Mouse (Mus musculus): Measurements from ENCODE around the gene Btbd11. TPM values are rescaled to one million over a fixed set of nuclear protein-coding genes. Genes with fewer than 3 reads are reported as not detected.

The Btbd11 gene
- polyA plus RNA-seq, 1 experiment = 22.3 TPM

DNA sequence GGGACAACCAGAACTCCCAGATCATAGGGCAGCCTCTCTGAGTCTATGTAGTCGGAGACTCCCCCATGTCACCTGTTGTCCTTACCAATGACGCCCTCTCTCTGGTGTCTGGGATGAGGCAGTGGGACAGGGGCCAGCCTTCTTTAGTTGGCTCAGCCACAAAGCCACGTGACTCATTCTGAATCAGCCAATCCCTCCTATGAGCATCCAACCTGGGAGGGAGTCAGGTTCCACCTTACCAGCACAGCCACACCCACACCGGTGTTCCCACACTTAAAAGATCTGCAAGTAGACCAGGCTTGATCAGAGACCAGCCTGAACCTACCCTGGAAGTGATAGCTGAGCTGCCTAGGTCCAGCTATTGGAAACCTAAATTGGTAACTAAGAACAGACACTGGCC, 141.1 kb downstream of the Btbd11 start:
- TF ChIP-seq POLR2A (IDR thresholded peaks at IDR 0.05; ENCODE audit: extremely low read depth, insufficient read depth, low read length) (no peak), CTCF (IDR thresholded peaks at IDR 0.05; ENCODE audit: extremely low read depth, insufficient read depth, low read length) (no peak)
- Histone ChIP-seq H3K27ac (ENCODE audit: insufficient read depth, low read length) (no peak overlapping the region), H3K4me3 (ENCODE audit: insufficient read depth, low read length) (no peak overlapping the region), H3K4me1 (ENCODE audit: control insufficient read depth, insufficient read depth, low read length) (no peaks in the 10 kb centered on the region)

DNA sequence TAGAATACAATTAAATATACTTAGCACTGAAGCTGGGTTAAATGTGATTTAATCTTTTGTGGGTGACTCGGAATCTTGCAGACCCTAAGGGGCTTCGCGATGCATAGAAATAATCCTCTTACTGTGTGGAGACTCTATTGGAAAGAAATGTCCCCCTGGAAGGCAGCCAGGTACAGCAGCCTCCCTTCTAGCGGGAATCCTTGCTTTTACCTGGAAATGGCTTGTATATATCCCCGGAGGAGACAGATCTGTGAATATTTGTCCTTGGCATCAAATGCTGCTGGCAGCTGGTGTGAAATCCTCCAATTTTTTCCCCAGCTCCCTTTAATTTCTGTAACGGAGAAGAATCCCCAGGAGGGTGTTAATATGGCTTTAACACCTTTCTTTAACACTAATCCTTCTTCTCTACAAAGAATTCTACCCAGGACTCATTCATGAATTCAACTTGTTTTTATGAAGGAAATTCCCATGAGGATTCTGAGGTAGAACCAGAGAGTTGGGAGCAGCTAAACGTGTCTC, 146.6 kb downstream of the Btbd11 start:
- H3K27ac ChIP-seq (ENCODE audit: insufficient read depth, low read length) = no peak overlapping the region
- H3K4me3 ChIP-seq (ENCODE audit: insufficient read depth, low read length) = no peak overlapping the region
- no peak for TF ChIP-seq POLR2A (IDR thresholded peaks at IDR 0.05; ENCODE audit: extremely low read depth, insufficient read depth, low read length)
- no peak for TF ChIP-seq CTCF (IDR thresholded peaks at IDR 0.05; ENCODE audit: extremely low read depth, insufficient read depth, low read length)
- H3K4me1 ChIP-seq (ENCODE audit: control insufficient read depth, insufficient read depth, low read length) = no peaks in the 10 kb centered on the region

DNA sequence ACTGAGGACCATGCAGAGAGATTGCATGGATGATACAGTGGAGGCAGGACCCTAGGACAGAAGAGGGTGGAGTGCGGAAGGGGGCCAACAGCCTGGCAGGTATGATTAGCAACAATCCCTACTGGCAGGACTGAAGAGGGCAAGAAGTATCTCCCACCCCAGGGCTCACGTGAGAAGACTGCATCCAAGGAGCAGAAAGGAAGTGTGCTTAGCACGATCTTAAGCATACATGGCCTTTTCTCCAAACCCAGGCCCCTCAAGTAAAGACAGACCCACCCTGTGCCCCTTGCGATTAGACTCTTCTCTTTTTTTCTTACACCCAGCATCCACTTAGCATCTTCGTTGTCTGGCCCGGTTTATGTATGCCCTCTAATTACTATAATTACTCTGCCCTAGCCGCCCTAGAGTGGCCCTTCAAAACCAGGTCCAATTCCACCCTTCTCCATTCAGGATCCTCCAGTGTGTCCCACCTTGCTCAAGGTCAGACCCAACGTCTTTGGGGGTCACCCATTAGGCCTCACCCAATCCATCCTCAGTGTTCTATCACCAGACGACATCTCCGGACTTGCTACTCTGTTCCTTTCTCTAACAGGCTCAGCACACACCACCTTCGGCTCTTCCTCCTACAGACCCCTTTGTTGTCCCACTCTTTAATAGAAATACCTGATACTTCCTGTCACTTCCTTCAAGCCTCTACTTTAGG, 151.6 kb downstream of the Btbd11 start:
- Histone ChIP-seq H3K27ac (ENCODE audit: insufficient read depth, low read length) (no peak overlapping the region), H3K4me3 (ENCODE audit: insufficient read depth, low read length) (no peak overlapping the region), H3K4me1 (ENCODE audit: control insufficient read depth, insufficient read depth, low read length) (no peaks in the 10 kb centered on the region)
- TF ChIP-seq CTCF (IDR thresholded peaks at IDR 0.05; ENCODE audit: extremely low read depth, insufficient read depth, low read length) (no peak), POLR2A (IDR thresholded peaks at IDR 0.05; ENCODE audit: extremely low read depth, insufficient read depth, low read length) (no peak)

DNA sequence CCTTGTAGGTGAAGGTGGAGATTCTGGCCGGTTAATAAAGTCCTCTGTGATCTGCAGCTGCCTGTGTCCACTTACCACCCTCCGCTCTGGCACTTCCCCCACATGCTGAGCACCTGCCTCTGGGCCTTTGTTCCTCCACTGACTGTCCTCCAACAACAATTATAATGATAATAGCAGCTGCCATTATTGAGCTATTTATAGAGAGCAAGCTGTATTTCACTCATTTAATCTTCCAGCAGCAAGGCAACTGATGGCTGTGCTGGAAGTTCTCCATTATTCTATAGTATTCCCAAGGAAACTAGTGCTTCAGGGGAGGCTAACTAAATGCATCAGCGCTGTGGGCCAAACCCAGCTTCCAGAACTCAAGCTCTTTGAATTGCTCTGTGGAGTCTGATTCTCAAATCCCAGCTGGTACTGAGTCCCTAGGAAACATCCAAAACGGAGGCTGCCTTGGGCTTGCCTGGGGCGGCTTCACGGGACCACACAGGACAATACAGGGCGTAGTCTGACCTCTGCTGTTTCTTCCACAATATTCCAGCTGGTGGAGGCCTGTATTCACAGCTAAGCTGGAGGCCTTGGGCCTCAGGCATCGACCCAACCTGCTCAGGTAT, 153.0 kb downstream of the Btbd11 start:
- H3K4me1 ChIP-seq (ENCODE audit: control insufficient read depth, insufficient read depth, low read length) = no peaks in the 10 kb centered on the region
- H3K27ac ChIP-seq (ENCODE audit: insufficient read depth, low read length) = no peak overlapping the region
- no peak overlapping the region for H3K4me3 ChIP-seq (ENCODE audit: insufficient read depth, low read length)
- no peak for TF ChIP-seq POLR2A (IDR thresholded peaks at IDR 0.05; ENCODE audit: extremely low read depth, insufficient read depth, low read length)
- TF ChIP-seq CTCF (IDR thresholded peaks at IDR 0.05; ENCODE audit: extremely low read depth, insufficient read depth, low read length) = no peak

DNA sequence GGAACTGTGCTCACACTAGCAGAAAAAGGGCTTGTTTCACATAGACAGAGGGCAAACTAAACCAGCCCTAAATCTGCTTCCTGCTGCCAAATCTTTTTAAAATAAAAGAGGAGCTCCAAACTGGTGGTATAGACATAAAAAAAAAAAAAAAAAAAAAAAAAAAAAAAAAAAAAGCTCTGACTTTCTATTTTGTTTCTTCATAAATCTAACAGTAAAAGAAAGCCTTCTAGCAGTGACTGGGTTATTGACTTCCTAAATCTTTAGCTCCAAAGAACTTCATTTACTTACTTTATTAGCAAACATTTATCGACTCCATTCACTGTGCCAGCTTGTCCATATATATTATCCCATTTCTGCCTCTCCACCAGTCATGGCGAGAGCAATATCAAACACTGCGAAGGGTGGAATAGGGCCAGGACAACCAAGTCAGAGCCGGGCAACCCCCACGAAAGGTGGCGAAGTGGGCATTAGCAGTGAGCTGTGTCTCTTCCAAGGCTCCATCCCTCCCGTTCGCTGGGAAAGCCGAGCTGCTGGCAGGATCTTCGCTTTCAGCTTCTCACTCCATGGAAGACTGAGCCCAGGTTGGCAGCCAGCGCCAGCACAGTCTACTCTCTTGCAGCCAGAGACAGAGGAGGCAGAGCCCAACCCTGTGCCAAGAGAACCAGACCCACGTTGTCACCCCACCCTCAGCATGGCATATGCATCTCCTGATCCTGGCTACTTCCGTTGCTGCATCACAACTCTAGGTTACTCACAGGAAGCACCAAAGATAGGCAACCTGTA, 153.9 kb downstream of the Btbd11 start:
- no peak overlapping the region for H3K4me3 ChIP-seq (ENCODE audit: insufficient read depth, low read length)
- H3K4me1 ChIP-seq (ENCODE audit: control insufficient read depth, insufficient read depth, low read length) = no peaks in the 10 kb centered on the region
- H3K27ac ChIP-seq (ENCODE audit: insufficient read depth, low read length) = no peak overlapping the region
- TF ChIP-seq POLR2A (IDR thresholded peaks at IDR 0.05; ENCODE audit: extremely low read depth, insufficient read depth, low read length) = no peak
- no peak for TF ChIP-seq CTCF (IDR thresholded peaks at IDR 0.05; ENCODE audit: extremely low read depth, insufficient read depth, low read length)

DNA sequence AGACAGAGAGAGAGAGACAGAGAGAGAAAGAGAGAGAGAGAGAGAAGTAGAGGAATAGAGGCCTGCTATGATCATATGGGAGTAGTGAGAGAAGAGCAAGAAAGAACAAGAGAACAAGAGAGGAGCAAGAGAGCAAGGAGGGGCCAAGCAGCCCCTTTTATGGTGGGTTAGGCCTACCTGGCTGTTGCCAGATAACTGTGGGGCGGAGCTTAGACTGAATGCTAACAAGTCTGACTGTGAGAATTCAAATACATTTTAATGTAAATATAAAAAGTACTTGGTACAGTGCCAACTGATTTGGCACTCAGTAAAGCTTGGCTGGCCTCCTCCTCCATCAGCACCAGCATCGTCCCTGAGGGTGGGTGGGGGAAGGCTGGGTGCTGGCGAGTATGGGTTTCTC, 154.9 kb downstream of the Btbd11 start:
- H3K27ac ChIP-seq (ENCODE audit: insufficient read depth, low read length) = no peak overlapping the region
- TF ChIP-seq POLR2A (IDR thresholded peaks at IDR 0.05; ENCODE audit: extremely low read depth, insufficient read depth, low read length) (no peak), CTCF (IDR thresholded peaks at IDR 0.05; ENCODE audit: extremely low read depth, insufficient read depth, low read length) (no peak)
- H3K4me1 ChIP-seq (ENCODE audit: control insufficient read depth, insufficient read depth, low read length) = no peaks in the 10 kb centered on the region
- H3K4me3 ChIP-seq (ENCODE audit: insufficient read depth, low read length) = no peak overlapping the region

DNA sequence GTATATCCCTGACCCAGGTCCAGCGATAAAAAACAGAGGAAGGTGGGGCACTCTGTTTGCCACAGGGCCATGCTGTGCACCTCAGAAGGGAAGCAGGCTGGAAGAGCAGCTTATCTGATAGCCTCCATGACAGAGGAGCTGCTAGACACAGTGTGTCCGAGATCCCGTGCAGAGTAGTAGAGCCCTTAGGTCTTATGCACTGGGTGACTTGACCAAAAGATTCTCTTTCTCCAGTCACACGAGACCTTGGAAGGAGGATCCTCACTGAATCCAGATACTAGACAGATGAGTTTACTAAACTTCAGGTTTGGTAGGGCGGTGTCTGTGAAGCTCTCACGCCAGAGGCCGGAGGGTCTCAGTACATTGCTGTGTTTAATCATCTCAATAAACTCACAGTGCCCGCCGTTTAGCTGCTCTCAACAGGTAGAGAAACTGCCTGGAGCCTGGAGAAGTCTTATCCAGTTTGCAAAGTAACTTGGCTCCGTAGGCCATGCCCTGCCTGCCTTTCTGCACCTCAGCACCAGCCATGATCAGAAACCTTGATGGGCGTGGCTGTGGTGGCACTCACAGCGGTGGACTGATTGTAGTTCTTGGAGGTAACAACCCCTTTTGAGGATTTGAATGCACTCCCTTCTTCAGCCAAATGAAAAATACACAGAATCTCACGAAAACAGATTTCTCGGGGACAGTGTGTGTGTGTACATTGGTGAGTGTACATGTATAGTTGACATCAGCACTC, 155.4 kb downstream of the Btbd11 start:
- TF ChIP-seq POLR2A (IDR thresholded peaks at IDR 0.05; ENCODE audit: extremely low read depth, insufficient read depth, low read length) (no peak), CTCF (IDR thresholded peaks at IDR 0.05; ENCODE audit: extremely low read depth, insufficient read depth, low read length) (no peak)
- Histone ChIP-seq H3K4me1 (ENCODE audit: control insufficient read depth, insufficient read depth, low read length) (no peaks in the 10 kb centered on the region), H3K27ac (ENCODE audit: insufficient read depth, low read length) (no peak overlapping the region), H3K4me3 (ENCODE audit: insufficient read depth, low read length) (no peak overlapping the region)

DNA sequence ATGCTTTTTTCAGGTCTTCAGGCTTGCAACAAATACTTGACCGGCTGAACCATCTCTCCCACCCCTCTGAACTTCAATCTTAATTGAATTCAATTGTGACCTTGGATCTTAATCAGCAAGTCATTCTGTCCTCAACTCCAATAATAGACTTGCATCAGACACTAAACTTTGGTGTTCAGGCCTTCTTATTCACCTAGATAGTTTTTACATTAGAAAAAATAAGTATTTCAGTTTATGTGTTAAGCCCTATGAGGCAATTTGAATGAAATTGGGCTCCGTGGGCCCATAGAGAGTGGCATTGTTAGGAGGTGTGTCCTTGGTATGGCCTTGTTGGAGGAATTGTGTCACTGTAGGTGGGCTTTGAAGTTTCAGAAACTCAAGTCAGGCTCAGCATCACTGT, 156.7 kb downstream of the Btbd11 start:
- no peak overlapping the region for H3K27ac ChIP-seq (ENCODE audit: insufficient read depth, low read length)
- no peaks in the 10 kb centered on the region for H3K4me1 ChIP-seq (ENCODE audit: control insufficient read depth, insufficient read depth, low read length)
- no peak for TF ChIP-seq POLR2A (IDR thresholded peaks at IDR 0.05; ENCODE audit: extremely low read depth, insufficient read depth, low read length)
- TF ChIP-seq CTCF (IDR thresholded peaks at IDR 0.05; ENCODE audit: extremely low read depth, insufficient read depth, low read length) = no peak
- H3K4me3 ChIP-seq (ENCODE audit: insufficient read depth, low read length) = no peak overlapping the region

DNA sequence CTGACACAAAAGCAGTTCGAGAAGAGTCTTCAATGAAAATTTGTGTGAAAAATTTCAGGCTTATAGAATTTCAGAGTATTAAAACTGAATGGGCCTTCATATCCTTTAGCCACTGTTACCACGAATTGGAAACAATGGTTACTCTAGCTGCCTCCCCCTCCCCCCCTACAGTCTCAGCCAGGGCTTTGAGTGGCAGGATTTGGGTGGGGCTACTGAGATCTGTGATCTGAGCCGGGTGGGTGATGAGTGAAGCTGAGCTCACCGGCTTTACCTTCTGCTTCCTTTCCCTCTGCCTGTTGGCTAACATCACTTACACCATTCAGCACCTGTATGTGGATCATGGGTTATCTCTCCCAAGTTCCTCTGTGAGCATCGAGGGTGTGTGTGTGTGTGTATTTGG, 158.4 kb downstream of the Btbd11 start:
- TF ChIP-seq CTCF (IDR thresholded peaks at IDR 0.05; ENCODE audit: extremely low read depth, insufficient read depth, low read length) (no peak), POLR2A (IDR thresholded peaks at IDR 0.05; ENCODE audit: extremely low read depth, insufficient read depth, low read length) (no peak)
- no peak overlapping the region for H3K4me3 ChIP-seq (ENCODE audit: insufficient read depth, low read length)
- no peaks in the 10 kb centered on the region for H3K4me1 ChIP-seq (ENCODE audit: control insufficient read depth, insufficient read depth, low read length)
- no peak overlapping the region for H3K27ac ChIP-seq (ENCODE audit: insufficient read depth, low read length)

Measured in cortical plate, adult 2 months (tissue).